Comparison of ENCODE assay signal across 8 mouse cellular contexts in the genomic region with DNA sequence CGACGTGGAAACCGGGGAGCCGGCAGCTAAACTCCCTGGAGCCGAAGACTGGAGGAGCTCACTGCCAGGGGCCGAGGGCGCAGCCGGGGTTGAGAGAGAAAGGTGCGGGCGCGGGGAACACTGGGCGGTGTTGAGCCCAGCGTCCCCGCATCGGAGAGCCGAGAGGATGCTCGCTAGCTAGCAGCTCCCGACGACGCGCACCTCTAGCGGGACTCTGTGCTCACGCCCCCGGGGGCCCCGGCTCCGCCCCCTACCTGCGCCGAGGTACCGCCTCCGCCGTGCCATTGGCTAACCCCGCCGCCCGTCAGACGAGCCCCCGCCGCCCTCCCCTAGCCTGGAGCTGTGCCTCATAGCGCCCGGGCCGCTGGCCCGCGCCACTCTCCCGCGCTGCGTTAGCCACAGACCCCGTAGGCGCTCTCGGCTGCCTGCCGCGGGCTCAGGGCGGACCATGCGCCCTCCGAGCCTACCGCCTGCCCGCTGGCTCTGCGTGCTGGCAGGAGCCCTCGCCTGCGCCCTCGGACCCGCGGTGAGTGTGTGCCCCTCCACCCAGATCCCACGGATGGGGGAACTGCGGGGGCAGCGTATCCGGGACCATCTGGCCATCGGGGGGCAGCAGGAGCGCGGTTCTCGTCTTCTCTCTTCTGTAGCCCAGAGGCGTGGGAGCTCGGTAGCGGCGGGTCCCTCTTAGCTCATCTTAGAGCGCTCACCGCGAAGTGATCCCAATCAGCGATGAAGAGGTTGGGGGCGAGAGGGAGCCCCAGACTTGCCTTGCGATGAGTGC. TPM values are rescaled to one million over a fixed set of nuclear protein-coding genes. Genes with fewer than 3 reads are reported as not detected.
A peak's percentile ranks its signal among the peaks of the same experiment; 100 is the strongest.
DNase-seq lines count a peak whose midpoint lies in the region.

Gene Vipr1, plus strand, starts transcription at position 316 of the 781 bp plus-strand sequence.

- H3K4me1 ChIP-seq in limb, embryonic 10.5 days = peaks cover 20% of the 10 kb centered on the region
- H3K4me1 ChIP-seq in midbrain, embryonic 10.5 days = peaks cover 24% of the 10 kb centered on the region

- peak within 1 kb of the TSS; percentile 65 for H3K27ac ChIP-seq in limb, embryonic 10.5 days
- peak within 1 kb of the TSS; percentile 78 for H3K27ac ChIP-seq in midbrain, embryonic 10.5 days (replicated peaks)

- DNase-seq in adrenal gland, adult 18-20 months (ENCODE audit: low spot score in 2 of 2) = peak; percentile 58
- peak; percentile 92 to 94 for DNase-seq in cerebellum, postnatal 14 days
- peak; percentile 83 to 87 for DNase-seq in frontal cortex, postnatal 36 days (ENCODE audit: low spot score in 2 of 2)
- peak; percentile 75 for DNase-seq in kidney, adult 18-20 months
- peak; percentile 84 for DNase-seq in limb, embryonic 10.5 days (ENCODE audit: low spot score)
- DNase-seq in midbrain, embryonic 10.5 days (ENCODE audit: low spot score) = peak; percentile 82
- DNase-seq in right cerebral cortex, postnatal 36 days (ENCODE audit: low spot score in 2 of 2) = peak; percentile 84 to 85
- DNase-seq in MN1 (ENCODE audit: low spot score) = no peak

- H3K27me3 ChIP-seq in limb, embryonic 10.5 days (ENCODE audit: low read depth, poor library complexity, severe bottlenecking) = peaks cover 84% of the 10 kb centered on the region
- H3K27me3 ChIP-seq in midbrain, embryonic 10.5 days (ENCODE audit: low read depth, poor library complexity, severe bottlenecking) = peaks cover 88% of the 10 kb centered on the region

- peak within 1 kb of the TSS; percentile 63 for H3K4me3 ChIP-seq in limb, embryonic 10.5 days
- H3K4me3 ChIP-seq in midbrain, embryonic 10.5 days = peak within 1 kb of the TSS; percentile 64

- under 1% methylated on average over 79 of the region's 79 CpGs for WGBS in limb, embryonic 10.5 days
- under 1% methylated on average over 79 of the region's 79 CpGs for WGBS in midbrain, embryonic 10.5 days

- H3K9me3 ChIP-seq in limb, embryonic 10.5 days (replicated peaks) = no peaks in the 10 kb centered on the region
- no peaks in the 10 kb centered on the region for H3K9me3 ChIP-seq in midbrain, embryonic 10.5 days (replicated peaks)

- H3K36me3 ChIP-seq in limb, embryonic 10.5 days = no peaks in the 10 kb centered on the region
- no peaks in the 10 kb centered on the region for H3K36me3 ChIP-seq in midbrain, embryonic 10.5 days

RNA-seq across cellular contexts. Expression of gene Vipr1, which starts in this region (rescaled TPM):
- under 1 TPM; 0.30 to 0.67 TPM for total RNA-seq in adrenal gland, adult 18-20 months (2021)
- polyA plus RNA-seq in limb, embryonic 10.5 days (2016; fragmentation: Nextera tagmentation; extraction: Ambion mirVana) = 0.14 and 0.49 TPM in 2 replicates
- polyA plus RNA-seq in midbrain, embryonic 10.5 days (2016; fragmentation: Nextera tagmentation; extraction: Ambion mirVana) = 0.35 and 0.80 TPM in 2 replicates

Comparison
In these comparisons a context has a peak if more than half of its experiments do, and no peak if none do; other contexts are left out.
1. Peak in DNase-seq in adrenal gland, adult 18-20 months; RNA of the gene not detected or under 1 TPM.
2. Peak in DNase-seq, H3K4me3 ChIP-seq and H3K27ac ChIP-seq in limb, embryonic 10.5 days; RNA of the gene not detected or under 1 TPM.
3. Peak in DNase-seq, H3K4me3 ChIP-seq and H3K27ac ChIP-seq in midbrain, embryonic 10.5 days; RNA of the gene not detected or under 1 TPM.